Mouse (Mus musculus) ES-E14 (cell line): ENCODE results near the gene Celsr1. TPM values are rescaled to one million over a fixed set of nuclear protein-coding genes. Genes with fewer than 3 reads are reported as not detected.

ENCODE experiments used
- DNase-seq: peaks from one replicate; pipeline ENCODE4 v3.0.0-alpha.2; 2013; ENCODE audit warnings: low read depth, low spot score
- H3K27ac ChIP-seq: 2 replicates; pipeline ENCODE4 v1.5.1; 2012; ENCODE audit warnings: low read depth, mild to moderate bottlenecking, low read length, moderate library complexity, mixed read lengths; ENCODE audit not compliant: poor library complexity, insufficient read depth, severe bottlenecking
- H3K36me3 ChIP-seq: 2 replicates; pipeline ENCODE4 v1.6.1; 2012; ENCODE audit warnings: mild to moderate bottlenecking, low read length, moderate library complexity, mixed read lengths; ENCODE audit not compliant: control insufficient read depth, poor library complexity, insufficient read depth, severe bottlenecking
- H3K4me1 ChIP-seq, 2 experiments: fragments of 150-350 bp in 1 of 2; sonication (generic) in 1 of 2; 2 replicates each; pipeline ENCODE4 v1.6.1; 2012; ENCODE audit warnings: low read length in 2 of 2, mild to moderate bottlenecking in 1 of 2, mixed read lengths in 1 of 2; ENCODE audit not compliant: control insufficient read depth in 2 of 2, insufficient read depth in 2 of 2, poor library complexity in 1 of 2
- H3K4me3 ChIP-seq, 2 experiments: fragments of 150-350 bp in 1 of 2; sonication (generic) in 1 of 2; 2 replicates each; pipeline ENCODE4 v1.5.1; 2012; ENCODE audit warnings: low read length in 2 of 2, low read depth in 1 of 2, mild to moderate bottlenecking in 1 of 2, mixed read lengths in 1 of 2; ENCODE audit not compliant: insufficient read depth in 1 of 2, poor library complexity in 1 of 2, severe bottlenecking in 1 of 2
- H3K9ac ChIP-seq: 2 replicates; pipeline ENCODE4 v1.6.1; 2012; ENCODE audit warnings: low read depth, mild to moderate bottlenecking, low read length, mixed read lengths; ENCODE audit not compliant: poor library complexity, insufficient read depth, severe bottlenecking
- H3K9me3 ChIP-seq: fragments of 150-350 bp; sonication (generic); 2 replicates; pipeline ENCODE4 v1.6.1; 2012; ENCODE audit warnings: low read depth, mild to moderate bottlenecking, low read length; ENCODE audit not compliant: control insufficient read depth, insufficient read depth
- CHD2 ChIP-seq: IDR thresholded peaks from 2 replicates; pipeline ENCODE4 v1.6.1; 2014; ENCODE audit warnings: mild to moderate bottlenecking, low read depth, low read length, inconsistent platforms
- HCFC1 ChIP-seq: IDR thresholded peaks from 2 replicates; pipeline ENCODE4 v1.6.1; 2012; ENCODE audit warnings: low read length, inconsistent platforms, borderline replicate concordance; ENCODE audit not compliant: insufficient read depth
- MAFK ChIP-seq: IDR thresholded peaks from 2 replicates; pipeline ENCODE4 v1.6.1; 2014; ENCODE audit warnings: mild to moderate bottlenecking, low read depth, low read length, inconsistent platforms; ENCODE audit not compliant: insufficient read depth
- ZC3H11A ChIP-seq: IDR thresholded peaks from 2 replicates; pipeline ENCODE4 v1.6.1; 2012; ENCODE audit warnings: low read depth, mild to moderate bottlenecking, inconsistent platforms, low read length, borderline replicate concordance
- ZNF384 ChIP-seq: IDR thresholded peaks from 2 replicates; pipeline ENCODE4 v1.6.1; 2012; ENCODE audit warnings: low read depth, low read length, inconsistent platforms
- in situ Hi-C, 2 experiments: fragments of 600-800 bp; cut with MboI; formaldehyde crosslinking; loops; one replicate each; pipeline ENCODE4 v1.15.1; 2025; ENCODE audit warnings: low sequenced_read_pairs in 2 of 2, inconsistent platforms in 1 of 2; ENCODE audit not compliant: unreplicated experiment in 2 of 2
- total RNA-seq: library from RNA; depleted of rRNA; stranded (reverse); fragments of 300-350 nt; gene quantifications from 2 replicates; pipeline ENCODE4 v1.2.3, GENCODE M21; 2012

Gene Celsr1
- total RNA-seq, 1 experiment, result 12.6 TPM

DNA sequence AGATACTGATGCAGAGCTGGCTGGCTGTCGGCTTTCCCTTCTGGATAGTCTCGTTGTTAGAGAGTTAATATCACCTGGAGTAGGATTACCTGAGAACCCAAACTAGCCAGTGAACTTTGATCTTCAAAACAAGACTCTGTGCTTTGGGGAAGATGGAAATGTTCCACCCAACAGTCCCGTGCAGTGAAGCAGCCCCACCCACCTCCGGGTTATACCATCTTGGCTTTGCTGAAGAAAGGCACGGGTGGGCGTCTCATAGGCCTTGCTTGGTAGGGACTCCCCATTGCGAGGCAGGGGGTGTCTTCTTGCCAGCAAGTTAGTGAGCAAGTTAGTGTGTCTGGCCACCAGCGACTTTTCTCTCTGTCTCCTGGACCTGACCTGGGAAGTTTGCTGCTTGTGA lies 42.8 kb upstream of the Celsr1 start:
- Histone ChIP-seq H3K9me3 (no peaks in the 10 kb centered on the region), H3K36me3 (no peaks in the 10 kb centered on the region), H3K4me3 (no peak overlapping the region), H3K9ac (no peak overlapping the region), H3K27ac (no peak overlapping the region), H3K4me1 (0 out of 4 replicates have a peak, but pooled peaks cover 0 to 2% of the 10 kb centered on the region in 2 experiments)
- in situ Hi-C loops, result no loop called here
- no peak for DNase-seq
- TF ChIP-seq ZC3H11A (no peak), MAFK (no peak), HCFC1 (no peak), CHD2 (no peak), ZNF384 (no peak)

DNA sequence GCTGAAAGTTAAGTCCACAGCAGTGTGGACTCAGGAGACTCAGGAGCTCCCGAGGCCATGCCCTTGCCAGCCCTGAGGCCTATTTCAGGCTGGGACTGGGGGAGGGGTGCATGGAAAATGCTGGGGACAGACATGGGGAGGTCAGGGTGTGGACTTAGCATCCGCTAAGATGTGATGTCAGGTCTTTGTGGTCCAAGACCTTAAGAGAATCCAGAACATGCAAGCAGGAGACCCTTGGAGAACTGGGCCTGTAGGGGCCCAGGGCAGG lies 42.4 kb upstream of the Celsr1 start:
- H3K4me1 ChIP-seq, result peaks cover 0 to 3% of the 10 kb centered on the region in 2 experiments; a peak in 1 of 4 replicates

GRCm38 (mm10) chr15:86075305-86076047 lies 41.9 kb upstream of the Celsr1 start:
- no peaks in the 10 kb centered on the region for H3K9me3 ChIP-seq
- no peak overlapping the region for H3K27ac ChIP-seq
- H3K9ac ChIP-seq, result no peak overlapping the region
- peaks cover 0 to 3% of the 10 kb centered on the region in 2 experiments; a peak in 1 of 4 replicates for H3K4me1 ChIP-seq
- no peaks in the 10 kb centered on the region for H3K36me3 ChIP-seq
- no peak for DNase-seq
- TF ChIP-seq MAFK (no peak), ZC3H11A (no peak), CHD2 (no peak), HCFC1 (no peak), ZNF384 (no peak)
- H3K4me3 ChIP-seq, result no peak overlapping the region
- in situ Hi-C loops, result no loop called here

More for the DNA sequence above, 42.4 kb upstream of the Celsr1 start:
- no peak overlapping the region for H3K4me3 ChIP-seq
- no peak overlapping the region for H3K27ac ChIP-seq
- no peak overlapping the region for H3K9ac ChIP-seq
- TF ChIP-seq MAFK (no peak), ZC3H11A (no peak), HCFC1 (no peak), CHD2 (no peak), ZNF384 (no peak)
- no peak for DNase-seq
- H3K9me3 ChIP-seq, result no peaks in the 10 kb centered on the region
- in situ Hi-C loops, result no loop called here
- H3K36me3 ChIP-seq, result no peaks in the 10 kb centered on the region

GRCm38 (mm10) chr15:86074171-86074937 lies 40.8 kb upstream of the Celsr1 start:
- Histone ChIP-seq H3K9me3 (no peaks in the 10 kb centered on the region), H3K4me3 (no peak overlapping the region), H3K9ac (no peak overlapping the region), H3K27ac (no peak overlapping the region), H3K36me3 (no peaks in the 10 kb centered on the region), H3K4me1 (peaks cover 0 to 3% of the 10 kb centered on the region in 2 experiments; a peak in 1 of 4 replicates)
- in situ Hi-C loops, result no loop called here
- no peak for TF ChIP-seq CHD2
- no peak for TF ChIP-seq ZNF384
- no peak for TF ChIP-seq HCFC1
- no peak for TF ChIP-seq ZC3H11A
- TF ChIP-seq MAFK, result no peak
- DNase-seq, result no peak
